Mouse (Mus musculus) heart, embryonic 16.5 days (tissue): Measurements from ENCODE around the gene Wdpcp. TPM values are rescaled to one million over a fixed set of nuclear protein-coding genes. Genes with fewer than 3 reads are reported as not detected.

Experiments
- ATAC-seq: fragments of 200-750 bp; cut with Nextera tagmentation; replicated peaks from 2 replicates; pipeline ENCODE4 v1.8.0; 2017; ENCODE audit warnings: moderate number of reproducible peaks; ENCODE audit not compliant: insufficient read depth, low FRiP score; ENCODE audit errors: extremely low read depth
- H3K27ac ChIP-seq: fragments of 300-500 bp; sonication (generic); 2 replicates; pipeline ENCODE4 v1.5.1; 2014; ENCODE audit warnings: mild to moderate bottlenecking, low read length, control low read depth, moderate library complexity
- H3K27me3 ChIP-seq: fragments of 300-500 bp; sonication (generic); 2 replicates; pipeline ENCODE4 v1.6.1; 2014; ENCODE audit warnings: low read length, mixed read lengths; ENCODE audit not compliant: control insufficient read depth, insufficient read depth
- H3K36me3 ChIP-seq: fragments of 300-500 bp; sonication (generic); 2 replicates; pipeline ENCODE4 v1.6.1; 2014; ENCODE audit not compliant: control insufficient read depth, insufficient read depth
- H3K4me1 ChIP-seq: fragments of 300-500 bp; sonication (generic); 2 replicates; pipeline ENCODE4 v1.6.1; 2014; ENCODE audit warnings: low read length, mixed read lengths; ENCODE audit not compliant: control insufficient read depth, insufficient read depth
- H3K4me2 ChIP-seq: fragments of 300-500 bp; sonication (generic); 2 replicates; pipeline ENCODE4 v1.6.1; 2014; ENCODE audit warnings: low read depth, mild to moderate bottlenecking, control low read depth, low read length
- H3K4me3 ChIP-seq: fragments of 300-500 bp; sonication (generic); 2 replicates; pipeline ENCODE4 v1.5.1; 2014; ENCODE audit warnings: mild to moderate bottlenecking, control low read depth, low read length
- H3K9ac ChIP-seq: fragments of 300-500 bp; sonication (generic); 2 replicates; pipeline ENCODE4 v1.6.1; 2014; ENCODE audit warnings: low read length, control low read depth
- H3K9me3 ChIP-seq: fragments of 300-500 bp; sonication (generic); replicated peaks from 2 replicates; pipeline ENCODE4 v1.6.1; 2016; ENCODE audit warnings: low read length; ENCODE audit not compliant: control insufficient read depth
- WGBS: fragments of 180-500 bp; shearing (Covaris S2); extraction: QIAGEN DNeasy Blood & Tissue Kit; methylation state at CpG from one replicate; pipeline ENCODE4 v1.1.7; 2014; 5-methylcytosine and 5-hydroxymethylcytosine counted together
- polyA plus RNA-seq: library from polyadenylated mRNA; unstranded; fragments of >200 nt; fragmentation: Nextera tagmentation; extraction: Ambion mirVana; gene quantifications from 2 replicates; pipeline ENCODE4 v1.2.1, GENCODE M21; 2015

Wdpcp gene
- polyA plus RNA-seq, 1 experiment from 2014 or later, result 7.4 TPM

- Histone ChIP-seq H3K4me3 (no peak overlapping the region), H3K9me3 (no peaks in the 10 kb centered on the region), H3K27ac (no peak overlapping the region), H3K36me3 (no peaks in the 10 kb centered on the region), H3K27me3 (no peaks in the 10 kb centered on the region), H3K4me2 (no peak overlapping the region), H3K9ac (no peak overlapping the region), H3K4me1 (peaks cover 7% of the 10 kb centered on the region; the same call in 1 of the 2 replicates)
- WGBS, result 59% methylated on average over 4 of the region's 4 CpGs
- no peak for ATAC-seq
These were observed 177.5 kb downstream of the Wdpcp start for GRCm38 (mm10) chr11:21749487-21749886.

- Histone ChIP-seq H3K4me2 (no peak overlapping the region), H3K9me3 (peaks cover 4% of the 10 kb centered on the region), H3K36me3 (no peaks in the 10 kb centered on the region), H3K4me3 (no peak overlapping the region), H3K9ac (no peak overlapping the region), H3K27me3 (no peaks in the 10 kb centered on the region), H3K4me1 (no peaks in the 10 kb centered on the region), H3K27ac (no peak overlapping the region)
- ATAC-seq, result no peak
- 85% methylated on average over 4 of the region's 4 CpGs for WGBS
These were observed 191.2 kb downstream of the Wdpcp start for GRCm38 (mm10) chr11:21763201-21763600.

DNA sequence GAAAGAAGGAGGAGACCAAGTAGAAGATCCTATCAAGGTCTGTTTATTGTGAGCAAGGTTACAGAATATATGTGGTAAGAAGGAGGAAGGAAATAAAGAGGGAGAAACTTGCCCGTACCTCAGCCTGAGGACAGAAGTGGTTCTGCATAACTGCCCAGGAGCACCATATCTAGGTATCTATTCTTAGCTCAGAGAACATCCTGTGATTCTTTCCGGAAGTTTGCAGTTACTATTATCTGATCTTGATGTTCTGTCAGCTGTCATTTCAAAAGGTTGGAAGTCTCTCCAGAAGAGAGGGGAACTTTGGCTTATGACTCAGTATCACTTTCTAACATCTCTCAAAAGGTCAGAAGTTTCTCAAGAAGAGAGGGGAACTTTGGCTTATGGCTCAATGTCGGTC lies 216.8 kb downstream of the Wdpcp start:
- no peaks in the 10 kb centered on the region; the same call in 1 of the 2 replicates for H3K9me3 ChIP-seq
- H3K27me3 ChIP-seq, result no peaks in the 10 kb centered on the region
- H3K36me3 ChIP-seq, result no peaks in the 10 kb centered on the region
- H3K4me3 ChIP-seq, result no peak overlapping the region
- no peak overlapping the region for H3K9ac ChIP-seq
- no peak overlapping the region for H3K4me2 ChIP-seq
- H3K27ac ChIP-seq, result no peak overlapping the region
- WGBS, result 59% methylated on average over 3 of the region's 3 CpGs
- ATAC-seq, result no peak
- no peaks in the 10 kb centered on the region for H3K4me1 ChIP-seq

- H3K9ac ChIP-seq, result no peak overlapping the region
- 86% methylated on average over 3 of the region's 3 CpGs for WGBS
- H3K36me3 ChIP-seq, result no peaks in the 10 kb centered on the region
- no peak overlapping the region for H3K4me3 ChIP-seq
- no peak for ATAC-seq
- H3K4me1 ChIP-seq, result no peaks in the 10 kb centered on the region
- no peak overlapping the region for H3K4me2 ChIP-seq
- no peaks in the 10 kb centered on the region for H3K9me3 ChIP-seq
- H3K27me3 ChIP-seq, result no peaks in the 10 kb centered on the region
- no peak overlapping the region for H3K27ac ChIP-seq
These were observed 252.9 kb downstream of the Wdpcp start for GRCm38 (mm10) chr11:21824941-21825340.

DNA sequence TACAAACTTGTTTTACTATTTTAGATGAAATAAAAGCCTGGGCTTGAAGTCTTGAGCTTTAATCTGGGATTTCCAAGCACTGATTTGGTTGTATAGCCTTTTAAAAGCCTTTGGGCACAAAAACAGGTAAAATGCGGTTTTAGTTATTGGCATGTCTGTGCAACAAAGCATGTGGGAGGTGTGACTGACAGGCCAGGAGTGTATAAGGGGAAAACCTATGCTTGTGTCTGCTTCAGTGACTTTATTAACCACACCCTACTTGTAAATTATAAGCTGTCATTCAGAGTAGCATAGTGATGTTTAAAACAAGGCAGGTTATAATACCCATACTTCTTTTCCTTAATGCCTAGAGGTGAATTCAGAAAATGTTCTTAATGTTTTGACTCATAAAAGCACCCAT lies 254.5 kb downstream of the Wdpcp start:
- Histone ChIP-seq H3K36me3 (no peaks in the 10 kb centered on the region), H3K4me3 (no peak overlapping the region), H3K27me3 (no peaks in the 10 kb centered on the region), H3K27ac (no peak overlapping the region), H3K4me2 (no peak overlapping the region), H3K4me1 (no peaks in the 10 kb centered on the region), H3K9me3 (no peaks in the 10 kb centered on the region), H3K9ac (no peak overlapping the region)
- WGBS, result 83% methylated on average over 1 of the region's 1 CpGs
- no peak for ATAC-seq

DNA sequence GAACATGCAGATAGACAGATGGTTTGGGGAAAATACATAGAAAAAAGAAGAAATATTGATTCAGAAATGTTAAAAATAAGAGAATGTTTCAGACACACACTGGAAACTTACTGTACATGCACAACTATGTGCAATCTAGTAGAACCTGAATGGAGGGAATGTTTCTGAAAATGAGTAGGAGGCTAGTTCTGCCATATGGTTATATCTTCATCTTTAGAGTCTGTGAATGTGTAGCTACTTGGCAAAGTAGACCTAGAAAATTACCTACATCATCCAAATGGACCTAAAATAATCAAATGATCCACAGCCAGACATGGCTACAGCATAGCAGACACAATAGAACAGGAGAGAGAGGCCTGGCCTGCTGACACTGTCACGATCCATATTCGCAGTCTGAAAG lies 275.0 kb downstream of the Wdpcp start:
- Histone ChIP-seq H3K4me3 (no peak overlapping the region), H3K27ac (no peak overlapping the region), H3K4me1 (no peaks in the 10 kb centered on the region), H3K4me2 (no peak overlapping the region), H3K9ac (no peak overlapping the region), H3K36me3 (no peaks in the 10 kb centered on the region), H3K9me3 (no peaks in the 10 kb centered on the region), H3K27me3 (no peaks in the 10 kb centered on the region)
- no peak for ATAC-seq
- 96% methylated on average over 2 of the region's 2 CpGs for WGBS

DNA sequence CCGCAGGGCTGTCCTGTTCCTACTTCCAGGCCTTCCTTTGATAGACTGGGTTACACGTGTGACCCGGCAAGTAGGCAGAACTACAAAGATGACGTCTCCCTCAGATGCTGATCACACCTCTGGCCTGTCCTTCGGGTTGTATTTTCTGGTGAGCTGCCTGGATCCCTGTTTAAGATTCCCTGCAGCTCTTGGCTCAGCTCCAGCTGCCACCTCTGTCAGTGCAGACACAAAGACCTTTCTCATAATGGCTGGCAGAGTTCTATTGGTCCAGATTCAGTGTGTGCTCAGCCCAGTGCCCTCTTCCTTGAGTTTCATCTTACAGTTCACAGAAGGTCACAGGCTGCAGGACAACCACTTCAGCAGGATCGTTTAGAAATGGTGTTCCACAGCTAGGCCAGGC lies 292.0 kb downstream of the Wdpcp start:
- Histone ChIP-seq H3K4me3 (no peak overlapping the region), H3K4me2 (no peak overlapping the region), H3K27me3 (no peaks in the 10 kb centered on the region), H3K27ac (no peak overlapping the region), H3K9ac (no peak overlapping the region), H3K36me3 (no peaks in the 10 kb centered on the region), H3K9me3 (0 out of 2 replicates have a peak, but pooled peaks cover 5% of the 10 kb centered on the region), H3K4me1 (no peaks in the 10 kb centered on the region)
- no peak for ATAC-seq
- 40% methylated on average over 6 of the region's 6 CpGs for WGBS

GRCm38 (mm10) chr11:21864516-21864915 lies 292.5 kb downstream of the Wdpcp start:
- Histone ChIP-seq H3K36me3 (no peaks in the 10 kb centered on the region), H3K9ac (no peak overlapping the region), H3K27ac (no peak overlapping the region), H3K27me3 (no peaks in the 10 kb centered on the region), H3K4me3 (no peak overlapping the region), H3K4me2 (no peak overlapping the region), H3K4me1 (no peaks in the 10 kb centered on the region), H3K9me3 (0 out of 2 replicates have a peak, but pooled peaks cover 5% of the 10 kb centered on the region)
- no peak for ATAC-seq
- 87% methylated on average over 6 of the region's 6 CpGs for WGBS

DNA sequence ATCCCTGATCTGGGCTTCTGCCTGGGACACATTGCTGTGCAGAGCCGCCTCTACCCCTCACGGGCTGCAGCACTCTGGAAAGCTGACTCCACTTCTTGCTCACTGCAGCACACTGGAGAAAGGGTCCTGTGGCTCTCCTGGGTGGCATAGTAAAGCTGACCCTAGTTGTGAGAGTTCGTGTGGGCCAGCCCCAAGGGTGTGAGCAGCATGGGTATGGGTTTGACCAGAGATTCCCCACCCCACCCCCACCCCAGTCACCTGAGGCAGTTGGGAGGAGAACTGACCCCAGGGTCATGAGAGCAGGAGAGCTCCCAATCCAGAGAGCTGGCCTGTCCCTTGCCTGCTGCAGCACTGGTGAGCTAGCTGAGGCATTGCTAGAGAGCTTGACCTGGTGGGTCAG lies 296.6 kb downstream of the Wdpcp start:
- no peak for ATAC-seq
- Histone ChIP-seq H3K4me2 (no peak overlapping the region), H3K36me3 (no peaks in the 10 kb centered on the region), H3K4me3 (no peak overlapping the region), H3K9me3 (no peaks in the 10 kb centered on the region), H3K27ac (no peak overlapping the region), H3K4me1 (no peaks in the 10 kb centered on the region), H3K9ac (no peak overlapping the region), H3K27me3 (no peaks in the 10 kb centered on the region)
- WGBS, result 74% methylated on average over 3 of the region's 3 CpGs

GRCm38 (mm10) chr11:21870863-21871262 lies 298.8 kb downstream of the Wdpcp start:
- no peaks in the 10 kb centered on the region for H3K9me3 ChIP-seq
- H3K4me2 ChIP-seq, result no peak overlapping the region
- no peak for ATAC-seq
- H3K27ac ChIP-seq, result no peak overlapping the region
- no peaks in the 10 kb centered on the region for H3K27me3 ChIP-seq
- H3K9ac ChIP-seq, result no peak overlapping the region
- H3K4me3 ChIP-seq, result no peak overlapping the region
- no peaks in the 10 kb centered on the region for H3K36me3 ChIP-seq
- no peaks in the 10 kb centered on the region for H3K4me1 ChIP-seq
- 73% methylated on average over 1 of the region's 1 CpGs for WGBS
